In genomic region chr10:76802500-76802885, GRCm38 (mm10) we compare ENCODE assay signal across 17 mouse cellular contexts.
DNase-seq lines count a peak whose midpoint lies in the region; ATAC-seq and TF ChIP-seq lines count a peak whose summit lies in the region.
"Had no signal": no experiment of that assay in that cellular context is flagged by ENCODE, and none has a peak within 500 bp of the region (broad histone marks: within the 10 kb centered on the region; RNA-seq: fewer than 3 reads in every experiment).

No protein-coding gene starts in this region.

- peaks cover 50% of the 10 kb centered on the region for H3K4me1 ChIP-seq in olfactory bulb, adult 2 months (ENCODE audit: control insufficient read depth, insufficient read depth, low read length)
- H3K4me1 ChIP-seq: intestine, embryonic 15.5 days; midbrain, embryonic 12.5 days had no signal

- peak; percentile 38 to 60 for DNase-seq in cerebellum, postnatal 36 days
- no peak for DNase-seq in layer of hippocampus, adult 2 months (ENCODE audit: low spot score in 2 of 2)
- DNase-seq in layer of hippocampus, postnatal 25 days (ENCODE audit: extremely low spot score in 1 of 2, low spot score in 1 of 2): no peak
- DNase-seq in fibroblast of lung, adult 2 months (ENCODE audit: low read depth): peak; percentile 25
- DNase-seq in layer of hippocampus, adult 9-11 months: no peak
- DNase-seq: forebrain, postnatal 0 days; kidney, postnatal 10 days; lung, embryonic 14.5 days; right cerebral cortex, postnatal 4 days; thymus, postnatal 25 days had no signal

- H3K4me3 ChIP-seq in layer of hippocampus, adult 2 months: no peak overlapping the region
- H3K4me3 ChIP-seq in olfactory bulb, adult 2 months (ENCODE audit: insufficient read depth, low read depth, low read length): no peak overlapping the region
- H3K4me3 ChIP-seq: heart, embryonic 15.5 days; intestine, embryonic 15.5 days; limb, embryonic 15.5 days; midbrain, embryonic 12.5 days had no signal

- TF ChIP-seq POLR2A in olfactory bulb, adult 2 months (IDR thresholded peaks at IDR 0.05; ENCODE audit: insufficient read depth, low read depth, low read length): no peak

- WGBS in olfactory bulb, adult 2 months: 40% methylated on average over 4 of the region's 4 CpGs

- no peak for TF ChIP-seq CTCF in layer of hippocampus, adult 2 months (conservative IDR thresholded peaks at IDR 0.05)
- TF ChIP-seq CTCF in olfactory bulb, adult 2 months (IDR thresholded peaks at IDR 0.05; ENCODE audit: insufficient read depth, low read depth, low read length): no peak

- ATAC-seq in cerebellum, adult (ENCODE audit: insufficient number of reproducible peaks, low FRiP score, low TSS enrichment): no peak
- ATAC-seq: forebrain, postnatal 0 days; intestine, embryonic 15.5 days had no signal

- H3K27ac ChIP-seq in layer of hippocampus, adult 2 months: peak overlapping the region; percentile 30; the same call in 1 of the 2 replicates
- peak overlapping the region; percentile 83 for H3K27ac ChIP-seq in olfactory bulb, adult 2 months (ENCODE audit: insufficient read depth, low read depth, low read length)
- H3K27ac ChIP-seq: heart, embryonic 15.5 days; intestine, embryonic 15.5 days; limb, embryonic 15.5 days; liver, embryonic 14.5 days; midbrain, embryonic 12.5 days had no signal

Comparison
In these comparisons a context has a peak if more than half of its experiments do, and no peak if none do; other contexts are left out.
1. DNase-seq: peak in cerebellum, postnatal 36 days (2 of 2) and fibroblast of lung, adult 2 months (single experiment); none in layer of hippocampus, adult 2 months (0 of 2), layer of hippocampus, postnatal 25 days (0 of 2) and layer of hippocampus, adult 9-11 months (single experiment).